Mouse (Mus musculus): ENCODE data around the gene Gm8439. TPM values are rescaled to one million over a fixed set of nuclear protein-coding genes. Genes with fewer than 3 reads are reported as not detected.

The Gm8439 gene
- polyA plus RNA-seq, 1 experiment from 2014 or later = not detected

- no peaks in the 10 kb centered on the region for H3K9me3 ChIP-seq (replicated peaks; ENCODE audit: control insufficient read depth, low read length)
- H3K9ac ChIP-seq (ENCODE audit: low read length) = no peak overlapping the region
- no peak overlapping the region for H3K4me2 ChIP-seq (ENCODE audit: low read length)
- H3K27ac ChIP-seq (ENCODE audit: low read depth, low read length) = no peak overlapping the region
- H3K4me3 ChIP-seq (ENCODE audit: low read depth, low read length) = no peak overlapping the region
- no peak for DNase-seq (ENCODE audit: low spot score)
- WGBS = 15% methylated on average over 2 of the region's 2 CpGs
- no peaks in the 10 kb centered on the region for H3K36me3 ChIP-seq (ENCODE audit: control insufficient read depth, insufficient read depth, low read length)
- no peaks in the 10 kb centered on the region for H3K27me3 ChIP-seq (replicated peaks; ENCODE audit: control insufficient read depth, insufficient read depth, low read length)
- H3K4me1 ChIP-seq (ENCODE audit: control insufficient read depth, insufficient read depth, low read length) = no peaks in the 10 kb centered on the region
- no peak for ATAC-seq
Observed at GRCm38 (mm10) chr4:120598922-120599321, 10.4 kb downstream of the Gm8439 start.

- Histone ChIP-seq H3K4me2 (ENCODE audit: low read length) (no peak overlapping the region), H3K27me3 (replicated peaks; ENCODE audit: control insufficient read depth, insufficient read depth, low read length) (no peaks in the 10 kb centered on the region), H3K9me3 (replicated peaks; ENCODE audit: control insufficient read depth, low read length) (no peaks in the 10 kb centered on the region), H3K4me1 (ENCODE audit: control insufficient read depth, insufficient read depth, low read length) (no peaks in the 10 kb centered on the region), H3K9ac (ENCODE audit: low read length) (no peak overlapping the region), H3K27ac (ENCODE audit: low read depth, low read length) (no peak overlapping the region), H3K4me3 (ENCODE audit: low read depth, low read length) (no peak overlapping the region), H3K36me3 (ENCODE audit: control insufficient read depth, insufficient read depth, low read length) (no peaks in the 10 kb centered on the region)
- 87% methylated on average over 1 of the region's 1 CpGs for WGBS
- ATAC-seq = no peak
- no peak for DNase-seq (ENCODE audit: low spot score)
Observed at GRCm38 (mm10) chr4:120601774-120602173, 13.2 kb downstream of the Gm8439 start.

- no peak for DNase-seq (ENCODE audit: low spot score)
- Histone ChIP-seq H3K36me3 (ENCODE audit: control insufficient read depth, insufficient read depth, low read length) (no peaks in the 10 kb centered on the region), H3K4me3 (ENCODE audit: low read depth, low read length) (no peak overlapping the region), H3K4me1 (ENCODE audit: control insufficient read depth, insufficient read depth, low read length) (no peaks in the 10 kb centered on the region), H3K27ac (ENCODE audit: low read depth, low read length) (no peak overlapping the region), H3K9ac (ENCODE audit: low read length) (no peak overlapping the region), H3K9me3 (replicated peaks; ENCODE audit: control insufficient read depth, low read length) (no peaks in the 10 kb centered on the region), H3K27me3 (replicated peaks; ENCODE audit: control insufficient read depth, insufficient read depth, low read length) (no peaks in the 10 kb centered on the region), H3K4me2 (ENCODE audit: low read length) (no peak overlapping the region)
- no peak for ATAC-seq
- 84% methylated on average over 3 of the region's 3 CpGs for WGBS
Observed at GRCm38 (mm10) chr4:120602669-120603068, 14.1 kb downstream of the Gm8439 start.

GRCm38 (mm10) chr4:120606941-120607340 is 18.4 kb downstream of the Gm8439 start:
- no peaks in the 10 kb centered on the region for H3K27me3 ChIP-seq (replicated peaks; ENCODE audit: control insufficient read depth, insufficient read depth, low read length)
- no peak overlapping the region for H3K27ac ChIP-seq (ENCODE audit: low read depth, low read length)
- H3K9me3 ChIP-seq (replicated peaks; ENCODE audit: control insufficient read depth, low read length) = no peaks in the 10 kb centered on the region
- DNase-seq (ENCODE audit: low spot score) = no peak
- H3K9ac ChIP-seq (ENCODE audit: low read length) = no peak overlapping the region
- no peak overlapping the region for H3K4me2 ChIP-seq (ENCODE audit: low read length)
- H3K36me3 ChIP-seq (ENCODE audit: control insufficient read depth, insufficient read depth, low read length) = no peaks in the 10 kb centered on the region
- H3K4me3 ChIP-seq (ENCODE audit: low read depth, low read length) = no peak overlapping the region
- no peaks in the 10 kb centered on the region for H3K4me1 ChIP-seq (ENCODE audit: control insufficient read depth, insufficient read depth, low read length)
- WGBS = 3% methylated on average over 3 of the region's 3 CpGs
- no peak for ATAC-seq

- Histone ChIP-seq H3K4me3 (ENCODE audit: low read depth, low read length) (no peak overlapping the region), H3K9me3 (replicated peaks; ENCODE audit: control insufficient read depth, low read length) (no peaks in the 10 kb centered on the region), H3K4me1 (ENCODE audit: control insufficient read depth, insufficient read depth, low read length) (no peaks in the 10 kb centered on the region), H3K27ac (ENCODE audit: low read depth, low read length) (no peak overlapping the region), H3K27me3 (replicated peaks; ENCODE audit: control insufficient read depth, insufficient read depth, low read length) (no peaks in the 10 kb centered on the region), H3K36me3 (ENCODE audit: control insufficient read depth, insufficient read depth, low read length) (no peaks in the 10 kb centered on the region), H3K4me2 (ENCODE audit: low read length) (no peak overlapping the region), H3K9ac (ENCODE audit: low read length) (no peak overlapping the region)
- DNase-seq (ENCODE audit: low spot score) = no peak
- WGBS = 56% methylated on average over 3 of the region's 3 CpGs
- ATAC-seq = no peak
Observed at GRCm38 (mm10) chr4:120611005-120611404, 22.5 kb downstream of the Gm8439 start.

GRCm38 (mm10) chr4:120612304-120613080 is 23.9 kb downstream of the Gm8439 start:
- no peak overlapping the region for H3K9ac ChIP-seq (ENCODE audit: low read length)
- no peak overlapping the region for H3K4me2 ChIP-seq (ENCODE audit: low read length)
- H3K4me1 ChIP-seq (ENCODE audit: control insufficient read depth, insufficient read depth, low read length) = no peaks in the 10 kb centered on the region
- H3K27me3 ChIP-seq (replicated peaks; ENCODE audit: control insufficient read depth, insufficient read depth, low read length) = no peaks in the 10 kb centered on the region
- no peak overlapping the region for H3K27ac ChIP-seq (ENCODE audit: low read depth, low read length)
- H3K36me3 ChIP-seq (ENCODE audit: control insufficient read depth, insufficient read depth, low read length) = no peaks in the 10 kb centered on the region
- H3K9me3 ChIP-seq (replicated peaks; ENCODE audit: control insufficient read depth, low read length) = no peaks in the 10 kb centered on the region
- 29% methylated on average over 9 of the region's 9 CpGs for WGBS
- no peak overlapping the region for H3K4me3 ChIP-seq (ENCODE audit: low read depth, low read length)
- no peak for ATAC-seq
- no peak for DNase-seq (ENCODE audit: low spot score)

GRCm38 (mm10) chr4:120613691-120614329 is 25.3 kb downstream of the Gm8439 start:
- Histone ChIP-seq H3K36me3 (ENCODE audit: control insufficient read depth, insufficient read depth, low read length) (no peaks in the 10 kb centered on the region), H3K27ac (ENCODE audit: low read depth, low read length) (no peak overlapping the region), H3K9ac (ENCODE audit: low read length) (no peak overlapping the region), H3K4me3 (ENCODE audit: low read depth, low read length) (no peak overlapping the region), H3K4me2 (ENCODE audit: low read length) (no peak overlapping the region), H3K4me1 (ENCODE audit: control insufficient read depth, insufficient read depth, low read length) (no peaks in the 10 kb centered on the region), H3K27me3 (replicated peaks; ENCODE audit: control insufficient read depth, insufficient read depth, low read length) (no peaks in the 10 kb centered on the region), H3K9me3 (replicated peaks; ENCODE audit: control insufficient read depth, low read length) (no peaks in the 10 kb centered on the region)
- WGBS = 59% methylated on average over 8 of the region's 8 CpGs
- peak; percentile 14 for DNase-seq (ENCODE audit: low spot score)
- ATAC-seq = no peak; the same call in 1 of the 2 replicates

GRCm38 (mm10) chr4:120614644-120615043 is 26.1 kb downstream of the Gm8439 start:
- no peaks in the 10 kb centered on the region for H3K27me3 ChIP-seq (replicated peaks; ENCODE audit: control insufficient read depth, insufficient read depth, low read length)
- H3K9me3 ChIP-seq (replicated peaks; ENCODE audit: control insufficient read depth, low read length) = no peaks in the 10 kb centered on the region
- no peak overlapping the region for H3K27ac ChIP-seq (ENCODE audit: low read depth, low read length)
- DNase-seq (ENCODE audit: low spot score) = no peak
- ATAC-seq = no peak
- WGBS = 81% methylated on average over 9 of the region's 9 CpGs
- H3K36me3 ChIP-seq (ENCODE audit: control insufficient read depth, insufficient read depth, low read length) = no peaks in the 10 kb centered on the region
- H3K4me1 ChIP-seq (ENCODE audit: control insufficient read depth, insufficient read depth, low read length) = no peaks in the 10 kb centered on the region
- H3K4me2 ChIP-seq (ENCODE audit: low read length) = no peak overlapping the region
- H3K9ac ChIP-seq (ENCODE audit: low read length) = no peak overlapping the region
- H3K4me3 ChIP-seq (ENCODE audit: low read depth, low read length) = no peak overlapping the region

GRCm38 (mm10) chr4:120615528-120616081 is 27.1 kb downstream of the Gm8439 start:
- ATAC-seq (peak; percentile 70), DNase-seq (ENCODE audit: low spot score) (peak; percentile 30)
- Histone ChIP-seq H3K9ac (ENCODE audit: low read length) (no peak overlapping the region; the same call in 1 of the 2 replicates), H3K27me3 (replicated peaks; ENCODE audit: control insufficient read depth, insufficient read depth, low read length) (no peaks in the 10 kb centered on the region), H3K4me3 (ENCODE audit: low read depth, low read length) (no peak overlapping the region), H3K4me2 (ENCODE audit: low read length) (no peak overlapping the region), H3K27ac (ENCODE audit: low read depth, low read length) (no peak overlapping the region), H3K9me3 (replicated peaks; ENCODE audit: control insufficient read depth, low read length) (no peaks in the 10 kb centered on the region), H3K36me3 (ENCODE audit: control insufficient read depth, insufficient read depth, low read length) (no peaks in the 10 kb centered on the region), H3K4me1 (ENCODE audit: control insufficient read depth, insufficient read depth, low read length) (no peaks in the 10 kb centered on the region)
- WGBS = 23% methylated on average over 10 of the region's 10 CpGs
